Mouse (Mus musculus) myocyte (in vitro differentiated cells): ENCODE data around the gene Onecut3.

Experiments used
- CEBPB ChIP-seq: IDR thresholded peaks from 2 replicates; pipeline ENCODE4 v1.6.1; 2011; ENCODE audit warnings: mild to moderate bottlenecking, moderate library complexity; ENCODE audit not compliant: poor library complexity, insufficient read depth, severe bottlenecking
- E2F4 ChIP-seq: IDR thresholded peaks from one replicate; pipeline ENCODE4 v1.6.1; 2011; ENCODE audit warnings: mild to moderate bottlenecking, control low read depth, moderate library complexity; ENCODE audit not compliant: insufficient read depth
- MAX ChIP-seq: IDR thresholded peaks from one replicate; pipeline ENCODE4 v1.6.1; 2011; ENCODE audit warnings: low read depth, mild to moderate bottlenecking, control low read depth
- MYOD1 ChIP-seq, 3 experiments: IDR thresholded peaks; one replicate each; pipeline ENCODE4 v1.6.1; 2011; ENCODE audit warnings: control low read depth in 2 of 3, low read depth in 2 of 3, mild to moderate bottlenecking in 2 of 3, moderate library complexity in 1 of 3; ENCODE audit not compliant: insufficient read length in 2 of 3, control insufficient read depth in 1 of 3
- MYOG ChIP-seq, 3 experiments: IDR thresholded peaks; one replicate each; pipeline ENCODE4 v1.6.1; 2011; ENCODE audit warnings: control low read depth in 2 of 3, low read depth in 2 of 3, mild to moderate bottlenecking in 2 of 3; ENCODE audit not compliant: insufficient read length in 2 of 3, control insufficient read depth in 1 of 3, insufficient read depth in 1 of 3
- POLR2A ChIP-seq: IDR thresholded peaks from one replicate; pipeline ENCODE4 v1.6.1; 2011; ENCODE audit warnings: low read depth, mild to moderate bottlenecking, control low read depth, moderate library complexity; ENCODE audit not compliant: insufficient read length
- POLR2AphosphoS2 ChIP-seq: IDR thresholded peaks from one replicate; pipeline ENCODE4 v1.6.1; 2011; ENCODE audit warnings: low read depth, control low read depth; ENCODE audit not compliant: insufficient read length
- SRF ChIP-seq: IDR thresholded peaks from one replicate; pipeline ENCODE4 v1.6.1; 2011; ENCODE audit warnings: low read depth; ENCODE audit not compliant: control insufficient read depth, insufficient read length
- TCF3 ChIP-seq: IDR thresholded peaks from one replicate; pipeline ENCODE4 v1.6.1; 2011; ENCODE audit warnings: low read depth, control low read depth; ENCODE audit not compliant: insufficient read length
- USF1 ChIP-seq: IDR thresholded peaks from one replicate; pipeline ENCODE4 v1.6.1; 2011; ENCODE audit warnings: low read depth, mild to moderate bottlenecking, control low read depth, moderate library complexity

DNA sequence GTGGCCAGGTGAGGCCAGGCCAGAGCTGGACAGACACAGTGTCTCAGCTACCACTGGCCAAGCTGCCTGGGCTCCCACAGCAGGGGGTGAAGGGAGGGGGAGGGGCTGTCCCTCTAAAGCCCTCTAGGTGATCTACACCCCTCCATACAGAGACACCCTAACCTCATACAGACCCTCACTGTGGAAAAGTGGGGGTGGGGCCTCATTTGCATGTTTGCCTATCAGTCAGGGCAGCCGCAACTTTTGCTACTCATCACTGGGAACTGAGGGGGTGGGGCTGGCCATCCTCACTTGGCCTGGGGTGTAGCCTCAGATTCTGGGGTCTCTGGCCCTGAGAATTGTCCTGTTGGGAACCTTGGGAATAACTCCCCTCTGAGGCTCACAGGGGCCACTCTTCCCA is 49.6 kb upstream of the Onecut3 start:
- TF ChIP-seq POLR2AphosphoS2 (no peak), POLR2A (no peak), TCF3 (no peak), USF1 (no peak), CEBPB (no peak), E2F4 (no peak), SRF (no peak), MAX (no peak), MYOD1 (IDR thresholded peaks at IDR 0.05; ENCODE audit: control insufficient read depth in 1 of 3, insufficient read length in 2 of 3, low read depth in 2 of 3) (no peak), MYOG (IDR thresholded peaks at IDR 0.05; ENCODE audit: control insufficient read depth in 1 of 3, insufficient read depth in 1 of 3, insufficient read length in 2 of 3, low read depth in 2 of 3) (no peak)
